Mouse (Mus musculus) liver, adult 2 months (tissue): ENCODE data around the gene Cacna1a.

Experiments used
- CTCF ChIP-seq: fragments of 200-500 bp; IDR thresholded peaks from 2 replicates; pipeline ENCODE4 v1.5.1; 2011; ENCODE audit warnings: low read depth, low read length, control low read depth
- POLR2A ChIP-seq: fragments of 200-500 bp; IDR thresholded peaks from 2 replicates; pipeline ENCODE4 v1.6.1; 2011; ENCODE audit warnings: low read length, control low read depth; ENCODE audit not compliant: insufficient read depth; ENCODE audit errors: extremely low read depth

- TF ChIP-seq POLR2A (no peak), CTCF (peak; percentile 23; the same call in 1 of the 2 replicates)
These were observed 259.2 kb downstream of the Cacna1a start for GRCm38 (mm10) chr8:84647461-84647901.
